Mouse (Mus musculus) hindbrain, embryonic 14.5 days (tissue): ENCODE measurements around the gene Irf1. TPM values are rescaled to one million over a fixed set of nuclear protein-coding genes. Genes with fewer than 3 reads are reported as not detected.

Source experiments
- ATAC-seq: fragments of 200-750 bp; cut with Nextera tagmentation; 2 replicates; pipeline ENCODE4 v1.8.0; 2017; ENCODE audit warnings: moderate number of reproducible peaks, mild to moderate bottlenecking, moderate TSS enrichment, moderate library complexity; ENCODE audit not compliant: low FRiP score
- DNase-seq: peaks from one replicate; pipeline ENCODE4 v3.0.0-alpha.2; 2015; ENCODE audit warnings: low spot score
- H3K27ac ChIP-seq: fragments of 300-500 bp; sonication (generic); 2 replicates; pipeline ENCODE4 v1.5.1; 2014; ENCODE audit warnings: mild to moderate bottlenecking, moderate library complexity
- H3K27me3 ChIP-seq: fragments of 300-500 bp; sonication (generic); 2 replicates; pipeline ENCODE4 v1.6.1; 2014; ENCODE audit warnings: mild to moderate bottlenecking, low read length, mixed read lengths; ENCODE audit not compliant: control insufficient read depth, insufficient read depth
- H3K36me3 ChIP-seq: fragments of 300-500 bp; sonication (generic); replicated peaks from 2 replicates; pipeline ENCODE4 v1.6.1; 2014; ENCODE audit not compliant: control insufficient read depth, insufficient read depth
- H3K4me1 ChIP-seq: fragments of 300-500 bp; sonication (generic); replicated peaks from 2 replicates; pipeline ENCODE4 v1.6.1; 2014; ENCODE audit warnings: antibody characterized with exemption, low read length, mixed read lengths; ENCODE audit not compliant: control insufficient read depth, insufficient read depth
- H3K4me2 ChIP-seq: fragments of 300-500 bp; sonication (generic); replicated peaks from 2 replicates; pipeline ENCODE4 v1.6.1; 2014; ENCODE audit warnings: mild to moderate bottlenecking, moderate library complexity
- H3K4me3 ChIP-seq: fragments of 300-500 bp; sonication (generic); replicated peaks from 2 replicates; pipeline ENCODE4 v1.5.1; 2014; ENCODE audit warnings: mild to moderate bottlenecking, low read length
- H3K9ac ChIP-seq: fragments of 300-500 bp; sonication (generic); 2 replicates; pipeline ENCODE4 v1.6.1; 2014
- H3K9me3 ChIP-seq: fragments of 300-500 bp; sonication (generic); 2 replicates; pipeline ENCODE4 v1.6.1; 2016; ENCODE audit warnings: low read length; ENCODE audit not compliant: control insufficient read depth
- WGBS: fragments of 180-500 bp; shearing (Covaris S2); extraction: QIAGEN DNeasy Blood & Tissue Kit; methylation state at CpG from one replicate; pipeline ENCODE4 v1.1.7; 2014; 5-methylcytosine and 5-hydroxymethylcytosine counted together
- microRNA-seq: library from miRNA; unstranded; fragments of <30 nt; microRNA quantifications from one replicate; pipeline ENCODE4, GENCODE M21; 2016
- polyA plus RNA-seq: library from polyadenylated mRNA; unstranded; fragments of >200 nt; fragmentation: Nextera tagmentation; extraction: Ambion mirVana; gene quantifications from 2 replicates; pipeline ENCODE4 v1.2.1, GENCODE M21; 2014

The Irf1 gene
- polyA plus RNA-seq, 1 experiment from 2014 or later: 2.7 TPM

DNA sequence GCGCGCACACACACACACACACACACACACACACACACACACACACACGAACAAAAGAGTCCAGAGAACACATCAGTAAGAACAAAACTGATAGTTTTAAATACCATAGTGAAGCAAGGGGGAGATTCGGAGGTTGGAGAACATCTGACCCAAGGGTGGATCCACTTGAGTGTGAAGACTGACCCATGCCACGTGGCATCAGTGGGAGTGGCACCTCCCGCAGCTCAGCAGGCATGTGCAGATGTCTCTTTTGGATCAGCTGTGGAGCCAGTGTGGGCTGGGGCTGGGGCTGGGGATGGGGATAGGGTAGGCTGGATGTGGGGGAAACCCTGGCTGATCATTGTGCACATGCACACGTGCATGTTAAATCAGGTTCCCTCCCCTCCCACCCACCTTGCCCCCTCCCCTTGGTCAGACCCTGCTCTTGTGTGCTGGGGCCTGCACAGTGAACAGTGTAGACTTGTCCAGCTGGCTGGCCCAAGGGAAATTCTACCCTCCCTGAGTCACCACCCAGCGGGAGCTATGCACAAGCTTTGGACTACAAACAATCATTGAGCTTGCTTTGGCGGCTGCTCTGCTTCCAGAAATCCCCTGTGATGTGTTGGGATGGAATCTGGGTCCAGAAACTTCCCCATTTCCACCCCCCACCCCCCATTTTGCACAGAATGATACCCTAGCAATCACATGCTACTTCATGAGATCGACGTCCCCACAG, 51.6 kb downstream of the Irf1 start:
- WGBS: 86% methylated on average over 11 of the region's 11 CpGs
- no peaks in the 10 kb centered on the region for H3K36me3 ChIP-seq

DNA sequence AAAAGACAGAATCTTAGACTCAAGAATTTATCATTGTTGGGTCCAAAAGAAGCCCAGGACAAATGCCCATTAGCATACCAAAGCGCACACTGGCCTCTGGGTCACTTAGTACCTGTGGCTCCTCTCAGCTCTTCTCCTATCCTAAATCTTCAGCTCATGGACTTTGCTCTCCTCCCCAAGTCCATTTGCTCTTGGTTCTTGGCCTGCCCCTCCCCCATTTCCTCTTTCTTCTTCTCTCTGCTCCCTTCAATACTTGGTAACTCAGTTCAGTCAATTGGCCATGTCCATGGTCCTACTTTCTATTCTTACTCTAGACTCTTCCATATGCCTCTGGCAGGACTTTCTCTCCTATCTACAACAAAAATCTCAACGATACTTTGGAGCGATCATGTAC, 52.1 kb downstream of the Irf1 start:
- no peak overlapping the region for H3K9ac ChIP-seq
- H3K27ac ChIP-seq: no peak overlapping the region
- H3K27me3 ChIP-seq: no peaks in the 10 kb centered on the region
- ATAC-seq: no peak
- H3K4me3 ChIP-seq: no peak overlapping the region
- H3K4me1 ChIP-seq: no peaks in the 10 kb centered on the region
- H3K36me3 ChIP-seq: no peaks in the 10 kb centered on the region
- no peak for DNase-seq
- WGBS: 96% methylated on average over 3 of the region's 3 CpGs
- H3K4me2 ChIP-seq: no peak overlapping the region
- H3K9me3 ChIP-seq: no peaks in the 10 kb centered on the region

More for the DNA sequence above, 51.6 kb downstream of the Irf1 start:
- Histone ChIP-seq H3K9me3 (no peaks in the 10 kb centered on the region), H3K4me1 (no peaks in the 10 kb centered on the region), H3K27me3 (no peaks in the 10 kb centered on the region), H3K4me3 (no peak overlapping the region), H3K9ac (no peak overlapping the region), H3K4me2 (no peak overlapping the region), H3K27ac (no peak overlapping the region)
- DNase-seq (no peak), ATAC-seq (no peak)

DNA sequence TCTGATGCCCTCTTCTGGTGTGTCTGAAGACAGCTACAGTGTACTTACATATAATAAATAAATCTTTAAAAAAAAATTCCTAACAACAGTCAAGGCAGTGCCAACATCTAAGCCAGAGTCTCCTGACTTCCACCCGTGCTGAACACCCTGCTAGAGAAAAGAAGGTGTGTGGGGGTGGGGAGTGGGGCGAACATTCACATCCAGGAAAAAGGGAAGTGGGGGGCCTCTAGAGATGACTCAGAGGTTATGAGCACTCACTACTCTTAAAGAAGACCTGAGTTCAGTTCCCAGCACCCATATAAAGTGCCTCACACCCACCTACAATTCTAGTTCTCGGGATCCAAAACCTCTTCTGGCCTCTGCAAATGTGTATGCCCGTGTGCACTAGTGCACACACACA, 55.6 kb downstream of the Irf1 start:
- no peaks in the 10 kb centered on the region for H3K36me3 ChIP-seq

More for the DNA sequence above, 55.6 kb downstream of the Irf1 start:
- no peak overlapping the region for H3K27ac ChIP-seq
- no peak for DNase-seq
- whole genome bisulfite sequencing: 85% methylated on average over 4 of the region's 4 CpGs
- ATAC-seq: no peak
- H3K9ac ChIP-seq: no peak overlapping the region
- H3K4me1 ChIP-seq: no peaks in the 10 kb centered on the region
- no peaks in the 10 kb centered on the region for H3K27me3 ChIP-seq
- no peak overlapping the region for H3K4me3 ChIP-seq
- no peaks in the 10 kb centered on the region for H3K9me3 ChIP-seq
- no peak overlapping the region for H3K4me2 ChIP-seq

Small RNAs within 50 kb of the gene (microRNA-seq; reads per million reads assigned to microRNA genes)
- not detected for gene Mir7671

Other genes with a start within 250 kb of the Irf1 start
- 278 and 302 TPM in 2 replicates for gene Kif3a, start 202.6 kb upstream of the Irf1 start, polyA plus RNA-seq
- gene Il4, start 151.3 kb upstream of the Irf1 start, polyA plus RNA-seq: 8.3 and 8.5 TPM in 2 replicates
- gene Il13, start 135.3 kb upstream of the Irf1 start, polyA plus RNA-seq: not detected in 2 replicates
- 10.7 and 10.8 TPM in 2 replicates for gene Rad50, start 62.7 kb upstream of the Irf1 start, polyA plus RNA-seq
- gene Il5, start 49.2 kb upstream of the Irf1 start, polyA plus RNA-seq: not detected in 2 replicates
- gene Gm17334, start 3.2 kb downstream of the Irf1 start, polyA plus RNA-seq: not detected in 2 replicates
- 0.48 TPM in 1 of 2 replicates, not detected in the other for gene Gm12216, start 89.2 kb downstream of the Irf1 start, polyA plus RNA-seq
- gene Slc22a5, start 121.6 kb downstream of the Irf1 start, polyA plus RNA-seq: 11.9 and 12.9 TPM in 2 replicates
- 3.1 and 4.6 TPM in 2 replicates for gene Slc22a21, start 210.3 kb downstream of the Irf1 start, polyA plus RNA-seq